Mouse (Mus musculus) brain, adult 2 months (tissue): ENCODE measurements at regions not wholly inside any gene's neighbourhood (a gene's known extent, or its start where the extent isn't known, plus 50 kb on each side); places are given as distances from the start of the nearest gene placed in this dataset.
A peak's percentile ranks its signal among the peaks of the same experiment; 100 is the strongest.

ENCODE experiments used
- DNase-seq: peaks from one replicate; pipeline ENCODE4 v3.0.0; 2011; ENCODE audit warnings: low read depth, low spot score

- DNase-seq = no peak
Measured at GRCm38 (mm10) chr13:113736468-113736867, 57.8 kb upstream of the Arl15 start.

- no peak for DNase-seq
Measured at GRCm38 (mm10) chr13:113735611-113736285, 58.6 kb upstream of the Arl15 start.

- peak; percentile 81 for DNase-seq
Measured at GRCm38 (mm10) chr13:113734134-113734794, 60.0 kb upstream of the Arl15 start.

- no peak for DNase-seq
Measured at GRCm38 (mm10) chr13:113733734-113734133, 60.6 kb upstream of the Arl15 start.

GRCm38 (mm10) chr13:113730776-113731400, 63.4 kb upstream of the Arl15 start:
- no peak for DNase-seq

- no peak for DNase-seq
Measured at GRCm38 (mm10) chr13:113730062-113730775, 64.1 kb upstream of the Arl15 start.

- no peak for DNase-seq
Measured at GRCm38 (mm10) chr13:113729574-113729973, 64.7 kb upstream of the Arl15 start.

GRCm38 (mm10) chr13:113728111-113728510, 64.6 kb upstream of the Hspb3 start:
- DNase-seq = peak; percentile 24

GRCm38 (mm10) chr13:113724881-113725837, 61.7 kb upstream of the Hspb3 start:
- DNase-seq = peak; percentile 34

- no peak for DNase-seq
Measured at GRCm38 (mm10) chr13:113715231-113715630, 51.8 kb upstream of the Hspb3 start.

GRCm38 (mm10) chr13:113713844-113714243, 50.4 kb upstream of the Hspb3 start:
- DNase-seq = no peak
